Mouse (Mus musculus) MEL (cell line): ENCODE measurements at regions not wholly inside any gene's neighbourhood (a gene's known extent, or its start where the extent isn't known, plus 50 kb on each side); places are given as distances from the start of the nearest gene placed in this dataset.

Experiments used
- DNase-seq: peaks from one replicate; pipeline ENCODE4 v3.0.0; 2011; ENCODE audit warnings: low read depth, low spot score
- H3K27ac ChIP-seq: 2 replicates; pipeline ENCODE4 v1.5.1; 2012; ENCODE audit warnings: low read depth, mild to moderate bottlenecking, control low read depth, low read length, moderate library complexity; ENCODE audit not compliant: control insufficient read depth
- H3K27me3 ChIP-seq, 2 experiments: fragments of 150-350 bp in 1 of 2; sonication (generic) in 1 of 2; 2 replicates each; pipeline ENCODE4 v1.6.1; 2012; ENCODE audit warnings: low read length in 2 of 2, mild to moderate bottlenecking in 2 of 2, improper control_type of control experiment in 1 of 2, moderate library complexity in 1 of 2; ENCODE audit not compliant: insufficient read depth in 2 of 2, control insufficient read depth in 1 of 2
- H3K36me3 ChIP-seq, 2 experiments: 2 replicates each; pipeline ENCODE4 v1.6.1; 2012 to 2014; ENCODE audit warnings: low read length in 2 of 2, improper control_type of control experiment in 1 of 2, inconsistent platforms in 1 of 2, mild to moderate bottlenecking in 1 of 2; ENCODE audit not compliant: insufficient read depth in 2 of 2, control insufficient read depth in 1 of 2
- H3K4me1 ChIP-seq, 2 experiments: fragments of 150-350 bp in 1 of 2; sonication (generic) in 1 of 2; 2 replicates each; pipeline ENCODE4 v1.6.1; 2012; ENCODE audit warnings: low read length in 2 of 2, improper control_type of control experiment in 1 of 2, mild to moderate bottlenecking in 1 of 2; ENCODE audit not compliant: insufficient read depth in 2 of 2, control insufficient read depth in 1 of 2
- H3K4me3 ChIP-seq, 2 experiments: fragments of 150-350 bp in 1 of 2; sonication (generic) in 1 of 2; 2 replicates each; pipeline ENCODE4 v1.5.1; 2012; ENCODE audit warnings: low read depth in 2 of 2, low read length in 2 of 2, mild to moderate bottlenecking in 2 of 2, moderate library complexity in 2 of 2, control low read depth in 1 of 2, improper control_type of control experiment in 1 of 2; ENCODE audit not compliant: control insufficient read depth in 1 of 2, insufficient read depth in 1 of 2
- H3K79me2 ChIP-seq: 2 replicates; pipeline ENCODE4 v1.6.1; 2012; ENCODE audit warnings: mild to moderate bottlenecking, low read length, moderate library complexity; ENCODE audit not compliant: control insufficient read depth, poor library complexity, insufficient read depth
- H3K9ac ChIP-seq: 2 replicates; pipeline ENCODE4 v1.6.1; 2012; ENCODE audit warnings: low read depth, mild to moderate bottlenecking, control low read depth, low read length, moderate library complexity; ENCODE audit not compliant: control insufficient read depth, poor library complexity, severe bottlenecking
- H3K9me3 ChIP-seq: fragments of 150-350 bp; sonication (generic); replicated peaks from 2 replicates; pipeline ENCODE4 v1.6.1; 2012; ENCODE audit warnings: mild to moderate bottlenecking, low read length, improper control_type of control experiment, moderate library complexity; ENCODE audit not compliant: insufficient read depth
- CHD2 ChIP-seq: IDR thresholded peaks from 2 replicates; pipeline ENCODE4 v1.6.1; 2011; ENCODE audit warnings: low read length, improper control_type of control experiment
- E2F4 ChIP-seq: IDR thresholded peaks from 2 replicates; pipeline ENCODE4 v1.6.1; 2011; ENCODE audit warnings: low read depth, low read length, improper control_type of control experiment, borderline replicate concordance
- ELF1 ChIP-seq: IDR thresholded peaks from 2 replicates; pipeline ENCODE4 v1.6.1; 2014; ENCODE audit warnings: low read depth, mild to moderate bottlenecking, inconsistent platforms, low read length, improper control_type of control experiment, moderate library complexity
- EP300 ChIP-seq, 2 experiments: IDR thresholded peaks; 2 replicates each; pipeline ENCODE4 v1.6.1; 2011; ENCODE audit warnings: improper control_type of control experiment in 2 of 2, low read length in 2 of 2, low read depth in 1 of 2, mild to moderate bottlenecking in 1 of 2
- ETS1 ChIP-seq: IDR thresholded peaks from 2 replicates; pipeline ENCODE4 v1.6.1; 2012; ENCODE audit warnings: low read depth, mild to moderate bottlenecking, inconsistent platforms, low read length, improper control_type of control experiment, moderate library complexity
- GATA1 ChIP-seq: IDR thresholded peaks from 2 replicates; pipeline ENCODE4 v1.6.1; 2011; ENCODE audit warnings: low read depth, low read length, improper control_type of control experiment
- KAT2A ChIP-seq: conservative IDR thresholded peaks from 2 replicates; pipeline ENCODE4 v1.6.1; 2012; ENCODE audit warnings: low read depth, low read length, improper control_type of control experiment, inconsistent platforms
- MAFK ChIP-seq: IDR thresholded peaks from 2 replicates; pipeline ENCODE4 v1.6.1; 2011; ENCODE audit warnings: low read depth, mild to moderate bottlenecking, low read length, improper control_type of control experiment, borderline replicate concordance
- MAX ChIP-seq: IDR thresholded peaks from 2 replicates; pipeline ENCODE4 v1.6.1; 2011; ENCODE audit warnings: low read length, improper control_type of control experiment
- MEF2A ChIP-seq: IDR thresholded peaks from 2 replicates; pipeline ENCODE4 v1.6.1; 2014; ENCODE audit warnings: low read depth, mild to moderate bottlenecking, inconsistent platforms, low read length, improper control_type of control experiment; ENCODE audit not compliant: poor library complexity, insufficient replicate concordance, severe bottlenecking; ENCODE audit errors: extremely low read depth
- MXI1 ChIP-seq: IDR thresholded peaks from 2 replicates; pipeline ENCODE4 v1.6.1; 2011; ENCODE audit warnings: mild to moderate bottlenecking, low read depth, low read length, improper control_type of control experiment
- MYC ChIP-seq: IDR thresholded peaks from 2 replicates; pipeline ENCODE4 v1.6.1; 2011; ENCODE audit warnings: low read depth, mild to moderate bottlenecking, low read length, improper control_type of control experiment, moderate library complexity
- SIN3A ChIP-seq: IDR thresholded peaks from 2 replicates; pipeline ENCODE4 v1.6.1; 2012; ENCODE audit warnings: low read length, improper control_type of control experiment, inconsistent platforms
- SMC3 ChIP-seq: IDR thresholded peaks from 2 replicates; pipeline ENCODE4 v1.6.1; 2011; ENCODE audit warnings: low read depth, low read length, improper control_type of control experiment
- TAL1 ChIP-seq: IDR thresholded peaks from 2 replicates; pipeline ENCODE4 v1.6.1; 2012; ENCODE audit warnings: mild to moderate bottlenecking, inconsistent platforms, low read length, moderate library complexity, mixed read lengths
- TBP ChIP-seq: IDR thresholded peaks from 2 replicates; pipeline ENCODE4 v1.8.0; 2011; ENCODE audit warnings: low read depth, low read length, improper control_type of control experiment
- USF1 ChIP-seq: IDR thresholded peaks from 2 replicates; pipeline ENCODE4 v1.6.1; 2014; ENCODE audit warnings: low read depth, mild to moderate bottlenecking, inconsistent platforms, low read length, improper control_type of control experiment, moderate library complexity
- USF2 ChIP-seq, 2 experiments: IDR thresholded peaks; 2 replicates each; pipeline ENCODE4 v1.6.1; 2011 to 2012; ENCODE audit warnings: improper control_type of control experiment in 2 of 2, low read length in 2 of 2, borderline replicate concordance in 1 of 2, inconsistent platforms in 1 of 2, low read depth in 1 of 2, mild to moderate bottlenecking in 1 of 2; ENCODE audit not compliant: insufficient read depth in 1 of 2
- ZC3H11A ChIP-seq: IDR thresholded peaks from 2 replicates; pipeline ENCODE4 v1.6.1; 2012; ENCODE audit warnings: low read depth, mild to moderate bottlenecking, inconsistent platforms, low read length, improper control_type of control experiment
- ZKSCAN1 ChIP-seq: IDR thresholded peaks from 2 replicates; pipeline ENCODE4 v1.6.1; 2012; ENCODE audit warnings: low read depth, mild to moderate bottlenecking, inconsistent platforms, low read length, improper control_type of control experiment, moderate library complexity
- ZMIZ1 ChIP-seq: IDR thresholded peaks from 2 replicates; pipeline ENCODE4 v1.6.1; 2012; ENCODE audit warnings: low read depth, mild to moderate bottlenecking, inconsistent platforms, low read length, improper control_type of control experiment, moderate library complexity
- ZNF384 ChIP-seq: IDR thresholded peaks from 2 replicates; pipeline ENCODE4 v1.6.1; 2012; ENCODE audit warnings: low read depth, mild to moderate bottlenecking, inconsistent platforms, low read length, improper control_type of control experiment

DNA sequence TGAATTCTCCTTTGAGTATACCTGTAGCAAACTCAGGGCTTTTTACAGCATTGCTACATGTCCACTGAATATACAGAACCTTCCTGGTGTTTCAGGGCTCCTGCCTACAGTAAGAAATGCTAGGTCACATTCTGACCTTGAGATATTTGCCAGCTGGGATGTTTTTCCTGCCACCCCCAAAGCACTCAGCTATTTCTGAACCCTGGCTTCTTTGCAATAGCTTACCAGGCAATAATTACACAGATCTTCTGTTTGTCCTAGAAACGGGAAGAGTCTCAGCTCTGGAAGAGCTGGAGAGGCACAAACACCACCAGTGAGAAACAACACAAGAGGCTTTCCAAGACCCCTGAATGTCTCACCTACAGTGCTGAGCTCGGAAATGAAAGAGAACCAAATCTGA lies 366.7 kb downstream of the Wdr72 start:
- no peak for DNase-seq
- H3K9ac ChIP-seq, result no peak overlapping the region
- no peak overlapping the region for H3K27ac ChIP-seq
- no peaks in the 10 kb centered on the region for H3K9me3 ChIP-seq
- no peaks in the 10 kb centered on the region for H3K36me3 ChIP-seq
- H3K27me3 ChIP-seq, result no peaks in the 10 kb centered on the region
- no peak for TF ChIP-seq ZKSCAN1
- TF ChIP-seq MAFK, result no peak
- TF ChIP-seq ZMIZ1, result no peak
- TF ChIP-seq MAX, result no peak
- TF ChIP-seq USF2 (IDR thresholded peaks at IDR 0.05; ENCODE audit: borderline replicate concordance in 1 of 2, insufficient read depth in 1 of 2, low read depth in 1 of 2, low read length in 2 of 2), result no peak
- TF ChIP-seq SMC3, result no peak
- no peak for TF ChIP-seq TBP
- no peak for TF ChIP-seq ZC3H11A
- no peak for TF ChIP-seq SIN3A
- no peak for TF ChIP-seq ETS1
- no peak for TF ChIP-seq EP300 (IDR thresholded peaks at IDR 0.05; ENCODE audit: low read depth in 1 of 2, low read length in 2 of 2)
- TF ChIP-seq E2F4, result no peak
- no peak for TF ChIP-seq USF1
- TF ChIP-seq ZNF384, result no peak
- no peak for TF ChIP-seq GATA1
- no peak for TF ChIP-seq CHD2
- H3K4me1 ChIP-seq, result no peaks in the 10 kb centered on the region
- no peaks in the 10 kb centered on the region for H3K79me2 ChIP-seq
- no peak overlapping the region for H3K4me3 ChIP-seq

DNA sequence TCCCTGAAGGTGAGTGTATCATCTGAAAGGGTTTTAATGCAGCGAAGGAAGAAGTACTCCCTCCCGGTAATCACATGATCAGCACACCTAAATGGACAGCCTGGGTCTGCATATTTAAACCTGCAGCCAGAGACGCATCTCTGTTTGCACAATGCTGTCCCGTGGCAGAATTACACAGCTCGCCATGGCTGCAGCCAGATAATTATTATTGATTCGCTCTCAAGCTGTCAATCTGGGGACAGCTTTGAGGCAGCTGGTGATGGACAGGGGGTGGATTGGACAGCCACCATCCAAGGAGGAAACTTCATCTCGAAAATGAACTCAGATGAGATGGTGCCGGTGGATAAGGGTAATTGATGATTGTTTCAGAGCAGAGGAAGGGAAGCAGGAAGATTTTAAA lies 369.1 kb downstream of the Wdr72 start:
- DNase-seq, result no peak
- Histone ChIP-seq H3K36me3 (no peaks in the 10 kb centered on the region), H3K9ac (no peak overlapping the region), H3K4me1 (no peaks in the 10 kb centered on the region), H3K27ac (no peak overlapping the region), H3K9me3 (no peaks in the 10 kb centered on the region), H3K27me3 (no peaks in the 10 kb centered on the region), H3K79me2 (no peaks in the 10 kb centered on the region), H3K4me3 (no peak overlapping the region)
- TF ChIP-seq MYC, result no peak
- no peak for TF ChIP-seq MXI1
- no peak for TF ChIP-seq KAT2A
- TF ChIP-seq MAX, result no peak
- no peak for TF ChIP-seq E2F4
- no peak for TF ChIP-seq MEF2A
- no peak for TF ChIP-seq ZC3H11A
- TF ChIP-seq ELF1, result no peak
- no peak for TF ChIP-seq TAL1
